ENCODE assay signal across 8 mouse cellular contexts in genomic region chr10:13018510-13018909, GRCm38 (mm10). TPM values are rescaled to one million over a fixed set of nuclear protein-coding genes. Genes with fewer than 3 reads are reported as not detected.
A peak's percentile ranks its signal among the peaks of the same experiment; 100 is the strongest.
DNase-seq lines count a peak whose midpoint lies in the region; ATAC-seq and TF ChIP-seq lines count a peak whose summit lies in the region.

No protein-coding gene starts in this region.

- ATAC-seq in limb, embryonic 11.5 days (ENCODE audit: insufficient number of reproducible peaks, low FRiP score, low TSS enrichment, low read depth): no peak
- no peak for ATAC-seq in Patski
- peak; percentile 55 for ATAC-seq in forebrain, postnatal 0 days
- ATAC-seq in midbrain, embryonic 13.5 days: peak; percentile 41

- peak; percentile 81 for TF ChIP-seq CTCF in Patski (IDR thresholded peaks at IDR 0.05)
- peak; percentile 73 for TF ChIP-seq CTCF in forebrain, postnatal 0 days (IDR thresholded peaks at IDR 0.05; ENCODE audit: low read depth)

- no peaks in the 10 kb centered on the region for H3K27me3 ChIP-seq in limb, embryonic 11.5 days (ENCODE audit: control insufficient read depth, insufficient read depth, low read length)
- no peaks in the 10 kb centered on the region for H3K27me3 ChIP-seq in limb, embryonic 10.5 days (ENCODE audit: low read depth, poor library complexity, severe bottlenecking)
- H3K27me3 ChIP-seq in Patski: no peaks in the 10 kb centered on the region
- H3K27me3 ChIP-seq in forebrain, postnatal 0 days (ENCODE audit: insufficient read depth, low read length): no peaks in the 10 kb centered on the region
- H3K27me3 ChIP-seq in midbrain, embryonic 13.5 days: no peaks in the 10 kb centered on the region

- no peaks in the 10 kb centered on the region for H3K4me1 ChIP-seq in limb, embryonic 11.5 days (ENCODE audit: control insufficient read depth, insufficient read depth, low read length)
- H3K4me1 ChIP-seq in limb, embryonic 10.5 days: 0 out of 2 replicates have a peak, but pooled peaks cover 3% of the 10 kb centered on the region
- H3K4me1 ChIP-seq in forebrain, postnatal 0 days (ENCODE audit: insufficient read depth): no peaks in the 10 kb centered on the region
- no peaks in the 10 kb centered on the region for H3K4me1 ChIP-seq in midbrain, embryonic 13.5 days (replicated peaks)

- H3K9me3 ChIP-seq in limb, embryonic 11.5 days (ENCODE audit: control insufficient read depth, low read length): no peaks in the 10 kb centered on the region
- no peaks in the 10 kb centered on the region for H3K9me3 ChIP-seq in limb, embryonic 10.5 days (replicated peaks)
- no peaks in the 10 kb centered on the region for H3K9me3 ChIP-seq in forebrain, postnatal 0 days (ENCODE audit: low read length)
- H3K9me3 ChIP-seq in midbrain, embryonic 13.5 days: no peaks in the 10 kb centered on the region

- H3K36me3 ChIP-seq in limb, embryonic 11.5 days (ENCODE audit: control insufficient read depth, insufficient read depth, low read length): no peaks in the 10 kb centered on the region
- H3K36me3 ChIP-seq in limb, embryonic 10.5 days: no peaks in the 10 kb centered on the region
- no peaks in the 10 kb centered on the region for H3K36me3 ChIP-seq in forebrain, postnatal 0 days (ENCODE audit: insufficient read depth)
- no peaks in the 10 kb centered on the region for H3K36me3 ChIP-seq in midbrain, embryonic 13.5 days

- no peak overlapping the region for H3K9ac ChIP-seq in limb, embryonic 11.5 days (ENCODE audit: low read length)
- H3K9ac ChIP-seq in forebrain, postnatal 0 days: no peak overlapping the region
- no peak overlapping the region for H3K9ac ChIP-seq in midbrain, embryonic 13.5 days (replicated peaks)

- WGBS in limb, embryonic 11.5 days: 65% methylated on average over 7 of the region's 7 CpGs
- 67% methylated on average over 7 of the region's 7 CpGs for WGBS in limb, embryonic 10.5 days
- 62% methylated on average over 7 of the region's 7 CpGs for WGBS in forebrain, postnatal 0 days
- WGBS in midbrain, embryonic 13.5 days: 65% methylated on average over 7 of the region's 7 CpGs

- POLR2A ChIA-PET in Patski (lab: Charles Lee): no interaction called here

- in situ Hi-C loops in Patski (cut with MboI; ENCODE audit: low pct_unique_long_range_greater_than_20kb): loop anchor here (5.0 kb wide), 1 partner anchor 1369 kb away; no protein-coding TSS in a partner anchor

- no peak overlapping the region for H3K4me3 ChIP-seq in limb, embryonic 11.5 days (ENCODE audit: low read depth, low read length)
- no peak overlapping the region for H3K4me3 ChIP-seq in limb, embryonic 10.5 days
- H3K4me3 ChIP-seq in forebrain, postnatal 0 days (ENCODE audit: low read depth, low read length): no peak overlapping the region
- no peak overlapping the region for H3K4me3 ChIP-seq in midbrain, embryonic 13.5 days (replicated peaks)

- H3K4me2 ChIP-seq in limb, embryonic 11.5 days (ENCODE audit: low read depth, severe bottlenecking): no peak overlapping the region
- no peak overlapping the region for H3K4me2 ChIP-seq in forebrain, postnatal 0 days (ENCODE audit: low read depth)
- H3K4me2 ChIP-seq in midbrain, embryonic 13.5 days (replicated peaks): no peak overlapping the region

- CTCF ChIA-PET in Patski (lab: Charles Lee): interaction anchor here (0.8 to 1.4 kb wide), 4 partner anchors 11 to 415 kb away, joined by 3 to 4 read pairs (median 4); no protein-coding TSS in a partner anchor

- H3K27ac ChIP-seq in limb, embryonic 11.5 days (replicated peaks; ENCODE audit: low read depth, low read length): no peak overlapping the region
- no peak overlapping the region for H3K27ac ChIP-seq in limb, embryonic 10.5 days
- H3K27ac ChIP-seq in forebrain, postnatal 0 days (ENCODE audit: low read depth, low read length): no peak overlapping the region
- no peak overlapping the region for H3K27ac ChIP-seq in midbrain, embryonic 13.5 days

- peak; percentile 49 for DNase-seq in adrenal gland, postnatal 14 days
- DNase-seq in adrenal gland, postnatal 4 days (ENCODE audit: low spot score in 2 of 2): no peak
- peak; percentile 36 for DNase-seq in limb, embryonic 11.5 days (ENCODE audit: low spot score)
- DNase-seq in limb, embryonic 10.5 days (ENCODE audit: low spot score): no peak
- no peak for DNase-seq in Patski (ENCODE audit: low read depth, low spot score)
- DNase-seq in forebrain, postnatal 0 days: peak; percentile 45
- DNase-seq in yolk sac, embryonic 10.5 days (ENCODE audit: low spot score): no peak

RNA-seq across cellular contexts. Expression of gene Sf3b5, which starts 13.4 kb away (rescaled TPM):
- total RNA-seq in adrenal gland, postnatal 14 days (2021): 11.0 and 11.2 TPM in 2 replicates
- 10 to 100 TPM; 13.1 TPM for total RNA-seq in adrenal gland, postnatal 4 days (2021)
- polyA plus RNA-seq in limb, embryonic 11.5 days (2014; fragmentation: Nextera tagmentation; extraction: Ambion mirVana): 42.7 and 45.7 TPM in 2 replicates
- polyA plus RNA-seq in limb, embryonic 10.5 days (2016; fragmentation: Nextera tagmentation; extraction: Ambion mirVana): 43.7 and 49.8 TPM in 2 replicates
- polyA plus RNA-seq in Patski (2021): 17.3 TPM
- total RNA-seq in forebrain, postnatal 0 days (2014; rRNA removed): 19.7 and 22.9 TPM in 2 replicates
- 30.2 and 36.4 TPM in 2 replicates for polyA plus RNA-seq in forebrain, postnatal 0 days (2015; fragmentation: Nextera tagmentation; extraction: Ambion mirVana)
- 27.1 and 28.1 TPM in 2 replicates for polyA plus RNA-seq in midbrain, embryonic 13.5 days (2015; fragmentation: Nextera tagmentation; extraction: Ambion mirVana)

RNA-seq across cellular contexts. Expression of gene Plagl1, which starts 41.8 kb away (rescaled TPM):
- total RNA-seq in adrenal gland, postnatal 14 days (2021): 13.0 and 15.7 TPM in 2 replicates
- total RNA-seq in adrenal gland, postnatal 4 days (2021): 100 to 1,000 TPM; 111 to 114 TPM
- polyA plus RNA-seq in limb, embryonic 11.5 days (2014; fragmentation: Nextera tagmentation; extraction: Ambion mirVana): 74.5 and 74.9 TPM in 2 replicates
- polyA plus RNA-seq in limb, embryonic 10.5 days (2016; fragmentation: Nextera tagmentation; extraction: Ambion mirVana): 37.3 and 42.6 TPM in 2 replicates
- polyA plus RNA-seq in Patski (2021): 0.73 TPM
- total RNA-seq in forebrain, postnatal 0 days (2014; rRNA removed): 26.9 and 93.7 TPM in 2 replicates
- polyA plus RNA-seq in forebrain, postnatal 0 days (2015; fragmentation: Nextera tagmentation; extraction: Ambion mirVana): 13.7 and 15.7 TPM in 2 replicates
- polyA plus RNA-seq in midbrain, embryonic 13.5 days (2015; fragmentation: Nextera tagmentation; extraction: Ambion mirVana): 47.0 and 52.0 TPM in 2 replicates

RNA-seq across cellular contexts. Expression of gene Stx11, which starts 54.4 kb away (rescaled TPM):
- 6.2 and 6.7 TPM in 2 replicates for total RNA-seq in adrenal gland, postnatal 14 days (2021)
- total RNA-seq in adrenal gland, postnatal 4 days (2021): 1 to 10 TPM; 8.4 to 9.7 TPM
- polyA plus RNA-seq in limb, embryonic 11.5 days (2014; fragmentation: Nextera tagmentation; extraction: Ambion mirVana): 0.82 and 1.5 TPM in 2 replicates
- polyA plus RNA-seq in limb, embryonic 10.5 days (2016; fragmentation: Nextera tagmentation; extraction: Ambion mirVana): 0.92 and 1.2 TPM in 2 replicates
- polyA plus RNA-seq in Patski (2021): 4.2 TPM
- 1.1 and 1.9 TPM in 2 replicates for total RNA-seq in forebrain, postnatal 0 days (2014; rRNA removed)
- polyA plus RNA-seq in forebrain, postnatal 0 days (2015; fragmentation: Nextera tagmentation; extraction: Ambion mirVana): 0.82 and 1.6 TPM in 2 replicates
- polyA plus RNA-seq in midbrain, embryonic 13.5 days (2015; fragmentation: Nextera tagmentation; extraction: Ambion mirVana): 0.88 and 1.2 TPM in 2 replicates

Comparison
In these comparisons a context has a peak if more than half of its experiments do, and no peak if none do; other contexts are left out.
1. DNase-seq: peak in adrenal gland, postnatal 14 days (single experiment), limb, embryonic 11.5 days (single experiment) and forebrain, postnatal 0 days (single experiment); none in adrenal gland, postnatal 4 days (0 of 2), limb, embryonic 10.5 days (single experiment), Patski (single experiment) and yolk sac, embryonic 10.5 days (single experiment).
2. ATAC-seq: peak in forebrain, postnatal 0 days (single experiment) and midbrain, embryonic 13.5 days (single experiment); none in limb, embryonic 11.5 days (single experiment) and Patski (single experiment).